Mouse (Mus musculus) mesoderm, embryonic 11.5 days (tissue): ENCODE measurements around the gene Tpcn2.
A peak's percentile ranks its signal among the peaks of the same experiment; 100 is the strongest.

Source experiments
- DNase-seq: peaks from one replicate; pipeline ENCODE4 v3.0.0-alpha.2; 2012; ENCODE audit warnings: low read depth, low spot score

The Tpcn2 gene

GRCm38 (mm10) chr7:145242851-145243712, 40.7 kb downstream of the Tpcn2 start:
- peak; percentile 75 for DNase-seq

- DNase-seq: no peak
Measured at GRCm38 (mm10) chr7:145242028-145242427, 41.8 kb downstream of the Tpcn2 start.

- DNase-seq: no peak
Measured at GRCm38 (mm10) chr7:145240929-145241328, 42.9 kb downstream of the Tpcn2 start.

GRCm38 (mm10) chr7:145239736-145240505, 43.9 kb downstream of the Tpcn2 start:
- DNase-seq: no peak

- no peak for DNase-seq
Measured at GRCm38 (mm10) chr7:145239145-145239544, 44.7 kb downstream of the Tpcn2 start.

- no peak for DNase-seq
Measured at GRCm38 (mm10) chr7:145234841-145235790, 48.7 kb downstream of the Tpcn2 start.

GRCm38 (mm10) chr7:145231659-145232058, 52.2 kb downstream of the Tpcn2 start:
- no peak for DNase-seq

- no peak for DNase-seq
Measured at GRCm38 (mm10) chr7:145226641-145227040, 57.2 kb downstream of the Tpcn2 start.

DNA sequence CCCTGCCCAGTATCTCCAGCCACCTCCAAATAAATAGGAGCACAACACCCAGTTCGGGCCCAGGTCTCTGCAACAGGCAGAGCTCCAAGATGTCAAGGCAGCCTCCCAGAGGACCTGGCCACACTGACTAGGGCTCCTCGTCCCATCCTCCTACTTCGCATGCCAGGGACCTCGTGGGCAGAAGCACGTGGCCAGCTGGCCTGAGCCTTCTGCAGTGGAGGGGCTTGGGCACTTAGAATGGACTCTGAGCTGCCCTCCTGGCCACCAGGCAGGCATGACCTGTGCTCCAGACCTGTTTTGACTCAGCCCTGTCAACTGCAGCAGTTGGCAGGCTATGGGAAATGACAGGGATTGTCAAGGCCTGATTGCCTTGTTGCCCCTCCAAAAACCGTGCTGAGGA, 58.2 kb downstream of the Tpcn2 start:
- no peak for DNase-seq

DNA sequence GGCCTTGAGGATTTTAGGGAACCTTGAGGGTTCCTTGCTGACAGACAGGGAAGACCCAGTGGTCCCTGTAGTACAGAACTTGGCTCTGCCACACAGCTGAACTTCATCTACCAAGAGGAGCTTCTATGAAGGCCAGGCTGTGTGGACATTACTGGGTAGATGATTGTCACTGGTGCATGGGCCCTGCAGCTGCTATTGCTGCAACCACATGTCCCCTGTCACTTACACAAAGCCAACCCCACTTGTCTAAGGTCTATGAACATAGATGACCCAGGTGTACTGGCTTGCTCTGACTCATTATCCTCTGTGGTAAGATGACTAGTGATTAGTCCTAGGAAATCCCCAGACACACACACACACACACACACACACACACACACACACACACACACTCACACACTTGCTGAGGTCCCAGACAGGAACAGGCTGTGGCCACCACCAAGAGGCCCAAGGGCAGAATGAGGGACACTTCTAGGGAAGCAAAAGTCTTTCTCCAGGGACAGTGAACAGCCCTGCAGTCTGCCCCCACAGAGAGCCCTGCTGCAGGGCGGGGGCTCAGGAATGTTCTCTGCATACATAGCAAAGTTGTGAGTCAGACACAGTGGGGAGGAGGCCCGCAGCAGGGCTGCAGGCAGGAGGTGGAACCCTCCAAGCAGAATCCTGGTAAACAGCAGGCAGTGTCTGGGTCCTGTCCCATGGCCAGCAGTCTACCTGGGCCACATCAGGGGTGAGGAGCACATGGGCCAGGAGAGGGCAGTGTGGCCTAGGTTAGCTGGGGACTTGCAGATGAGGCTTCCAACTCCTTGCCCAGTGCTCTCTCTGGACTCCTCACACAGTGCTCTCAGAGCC, 61.7 kb downstream of the Tpcn2 start:
- DNase-seq: peak; percentile 47

DNA sequence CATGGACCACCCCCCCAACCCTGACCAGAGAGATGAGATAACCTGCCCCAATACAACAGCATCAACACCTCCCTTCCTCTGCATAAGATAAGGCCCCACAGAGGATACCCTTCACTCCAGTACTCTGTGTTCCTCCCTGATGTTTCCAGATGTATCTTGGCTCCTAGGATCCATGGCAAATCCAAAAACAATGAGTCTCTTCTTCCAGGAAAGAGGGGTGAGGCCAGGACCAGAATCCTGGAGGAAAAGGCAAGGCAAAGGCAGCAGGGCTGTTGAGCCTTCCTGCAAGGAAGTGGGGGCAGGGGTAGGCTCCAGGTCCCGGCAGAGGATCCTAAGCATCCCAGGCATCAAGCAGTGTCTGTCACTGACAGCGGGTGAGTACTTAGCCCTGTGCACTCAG, 62.5 kb downstream of the Tpcn2 start:
- DNase-seq: no peak

GRCm38 (mm10) chr7:145219420-145219831, 64.4 kb downstream of the Tpcn2 start:
- no peak for DNase-seq

- DNase-seq: no peak
Measured at GRCm38 (mm10) chr7:145216591-145216990, 67.2 kb downstream of the Tpcn2 start.

- DNase-seq: no peak
Measured at GRCm38 (mm10) chr7:145215476-145215875, 68.3 kb downstream of the Tpcn2 start.

GRCm38 (mm10) chr7:145211680-145212659, 71.8 kb downstream of the Tpcn2 start:
- DNase-seq: peak; percentile 72

- DNase-seq: no peak
Measured at GRCm38 (mm10) chr7:145210477-145211070, 73.2 kb downstream of the Tpcn2 start.

GRCm38 (mm10) chr7:145208006-145208405, 75.8 kb downstream of the Tpcn2 start, which contains the start of gene 1810010D01Rik:
TSS of gene 1810010D01Rik (minus strand) at chr7:145208119.
- DNase-seq: no peak

- no peak for DNase-seq
Measured at GRCm38 (mm10) chr7:145206801-145207200, 77.0 kb downstream of the Tpcn2 start.

DNA sequence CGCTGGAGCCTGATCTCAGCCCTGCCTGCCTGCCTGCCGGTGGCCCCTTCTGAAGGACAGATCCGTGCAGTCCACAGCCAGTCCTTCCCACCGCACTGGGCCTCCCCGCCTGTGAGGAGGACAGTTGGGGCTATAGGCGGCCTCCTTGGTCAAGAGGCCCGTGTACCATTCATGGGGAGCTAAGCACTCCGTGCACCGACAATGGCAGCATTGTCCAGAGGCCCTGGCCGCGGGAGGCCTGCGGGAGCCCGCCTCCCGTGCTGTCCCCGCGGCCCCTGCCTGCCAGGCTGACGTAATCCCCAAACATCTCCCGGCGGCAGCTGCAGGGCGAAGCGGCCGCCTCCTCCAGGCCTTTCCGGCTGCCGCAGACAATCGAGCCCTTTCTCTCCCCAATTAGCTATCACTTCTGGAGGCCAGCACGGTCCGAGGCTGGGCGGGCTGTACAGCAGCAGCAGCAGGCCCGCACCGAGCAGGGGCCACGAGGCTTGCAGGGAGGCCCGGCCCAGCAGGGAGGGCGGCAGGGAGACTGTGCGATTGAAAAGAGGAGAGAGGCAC, 77.7 kb downstream of the Tpcn2 start:
- DNase-seq: peak; percentile 91
